Mouse (Mus musculus) cerebellum, postnatal 36 days (tissue): ENCODE data around the gene Tmem164.
"Not testable (repeated sequence)": the region's sequence is repeated elsewhere in the genome, so short reads cannot be mapped to it uniquely, and the experiment has no call there.

Experiments
- DNase-seq, 2 experiments: peaks; one replicate each; pipeline ENCODE4 v3.0.0; 2021 to 2022; ENCODE audit warnings: mixed read lengths in 2 of 2

Tmem164 gene

DNA sequence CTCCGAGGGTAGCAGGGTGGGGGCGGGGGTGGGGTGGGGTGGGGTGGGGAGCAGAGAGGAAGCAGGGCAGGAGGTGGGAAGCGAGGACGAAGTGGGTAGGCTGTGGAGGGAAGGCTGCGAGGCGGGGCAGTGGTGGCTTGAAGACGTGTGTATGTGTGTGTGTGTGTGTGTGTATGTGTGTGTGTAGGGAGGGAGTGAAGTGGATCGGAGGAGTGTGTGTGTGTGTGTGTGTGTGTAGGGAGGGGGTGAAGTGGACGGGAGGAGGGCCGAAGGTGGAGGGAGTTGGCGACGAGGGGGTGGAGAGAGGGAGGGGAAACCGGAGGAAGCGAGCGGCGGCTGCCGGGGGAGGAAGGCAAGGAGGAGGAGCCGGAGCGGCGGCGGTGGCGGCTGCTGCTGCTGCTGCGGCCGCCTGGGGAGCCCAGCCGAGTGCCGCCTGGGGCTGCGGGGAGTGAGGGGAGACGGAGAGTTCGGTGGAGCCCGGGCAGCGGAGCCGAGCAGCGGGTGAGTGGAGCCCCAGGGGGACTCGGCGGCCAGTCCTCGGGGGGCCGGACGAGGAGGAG lies at the start of gene Tmem164:
Gene Tmem164 (plus strand): TSS at position 351 of the 560 bp plus-strand sequence.
- peak; percentile 52 to 68 for DNase-seq

DNA sequence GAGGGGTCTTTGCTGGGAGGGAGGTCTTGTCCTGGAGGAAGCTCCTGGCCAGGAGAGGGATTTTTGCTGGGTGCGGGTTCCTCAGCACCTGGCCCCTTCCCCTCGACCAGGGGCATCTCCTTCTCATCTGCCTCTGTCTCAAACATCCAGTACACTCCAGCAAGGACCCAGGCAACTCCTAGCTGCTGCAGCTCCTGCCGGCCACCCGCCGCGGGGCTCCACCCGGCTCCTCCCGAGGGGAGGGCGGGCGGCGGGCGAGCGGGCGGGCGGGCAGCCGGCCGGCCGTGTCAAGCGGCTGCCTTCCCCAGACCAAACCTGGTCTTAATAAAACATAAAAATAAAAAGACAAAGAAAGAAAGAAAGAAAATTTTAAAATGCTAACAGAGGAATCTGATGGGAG lies 48.2 kb upstream of the Tmem164 start:
- DNase-seq, result not testable (repeated sequence)

DNA sequence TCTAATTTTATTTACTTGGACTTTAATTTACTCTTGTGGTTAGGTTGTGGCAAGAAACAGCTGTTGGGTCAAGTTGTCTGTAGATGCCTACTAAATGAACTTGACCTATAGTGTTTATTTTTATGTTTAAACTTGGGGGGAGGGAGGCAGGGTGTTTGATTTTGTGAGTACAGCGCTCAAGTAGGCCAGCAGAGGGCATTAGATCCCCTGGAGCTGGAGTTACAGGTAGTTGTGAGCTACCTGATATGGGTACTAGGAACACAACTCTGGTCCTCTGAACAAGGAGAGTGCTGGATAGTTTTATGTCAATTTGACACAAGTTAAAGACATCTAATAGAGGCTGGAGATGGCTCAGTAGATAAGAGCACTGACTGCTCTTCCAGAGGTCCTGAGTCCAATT lies 34.0 kb upstream of the Tmem164 start:
- DNase-seq, result no peak

DNA sequence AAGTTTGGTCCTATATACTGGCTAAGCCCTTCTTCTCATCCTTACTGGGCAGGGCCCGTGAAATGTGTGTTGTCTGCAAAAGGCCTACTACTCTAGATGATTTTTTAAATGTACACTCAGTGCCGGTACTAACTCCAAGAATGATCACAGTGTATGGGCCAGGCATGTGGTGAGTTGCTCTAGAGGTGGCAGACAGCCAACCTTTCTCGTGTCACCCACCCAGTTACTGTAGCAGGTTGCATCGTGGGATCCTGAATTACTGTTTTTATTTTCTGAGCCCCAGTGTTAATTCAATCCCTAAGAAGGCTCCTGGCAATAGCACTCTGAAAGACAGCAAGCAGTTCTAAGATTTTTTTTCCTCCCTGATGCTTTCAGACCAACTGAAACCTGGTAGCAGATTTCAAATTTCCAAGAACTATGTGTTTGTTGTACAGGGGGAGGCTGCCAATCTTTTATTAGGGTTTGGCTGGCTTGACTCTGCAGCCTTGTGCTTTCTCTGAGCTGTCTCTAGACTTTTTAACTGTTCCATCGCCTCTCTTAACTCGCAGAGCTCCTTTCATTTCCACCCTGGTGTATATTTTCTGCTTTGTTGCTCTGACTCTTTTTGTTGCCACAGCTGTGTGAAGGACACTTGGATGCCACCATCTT lies 31.0 kb upstream of the Tmem164 start:
- no peak for DNase-seq

DNA sequence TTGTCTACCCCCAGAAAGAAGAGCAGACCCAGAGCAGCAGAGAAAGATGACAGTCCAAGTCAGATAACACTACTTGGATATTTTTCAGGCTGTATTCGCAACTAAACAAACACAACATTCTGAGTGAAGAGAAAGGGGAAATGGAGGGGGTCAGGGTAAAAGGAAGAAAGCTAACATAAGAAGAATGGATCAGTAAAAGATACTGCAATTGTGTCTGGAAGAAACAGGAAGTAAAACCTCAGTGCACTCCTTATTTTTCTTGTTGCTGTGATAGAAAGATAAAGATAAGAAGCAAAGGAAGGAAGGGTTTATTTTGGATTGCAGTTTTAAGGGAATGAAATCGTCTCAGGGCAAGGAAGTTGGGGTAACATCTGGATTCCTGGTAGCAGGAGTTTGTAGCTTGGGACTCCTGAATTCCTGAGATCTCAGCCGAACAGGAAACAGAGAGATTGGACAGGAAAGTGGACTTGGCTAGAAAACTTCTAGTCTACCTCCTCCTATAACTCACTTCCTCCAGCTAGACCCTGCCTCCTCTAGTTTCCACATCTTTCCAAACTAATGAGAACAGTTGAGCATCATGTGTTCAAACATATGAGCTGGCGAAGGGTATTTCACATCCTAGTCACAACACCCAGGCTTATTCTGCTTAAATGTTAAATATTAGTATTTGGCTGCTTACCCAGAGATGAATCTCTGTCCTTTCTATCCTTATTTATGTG lies 16.3 kb upstream of the Tmem164 start:
- DNase-seq, result no peak

DNA sequence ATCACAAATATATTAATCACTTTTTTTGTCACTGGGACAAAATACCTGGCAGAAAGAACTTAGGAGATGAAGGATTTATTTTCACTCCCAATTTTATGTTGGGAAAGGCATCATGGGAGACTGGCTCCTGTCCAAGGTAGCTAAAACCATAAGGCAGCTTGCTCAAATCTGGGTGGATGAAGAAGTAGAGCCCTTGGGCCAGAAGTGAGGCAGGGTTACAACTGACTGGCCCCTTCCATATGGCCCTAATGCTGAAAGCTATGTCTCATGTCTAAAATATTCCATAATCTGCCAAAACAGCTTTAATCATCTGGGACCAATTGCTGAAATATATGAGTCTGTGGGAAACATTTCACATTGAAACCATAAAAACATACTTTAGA lies 15.8 kb upstream of the Tmem164 start:
- no peak for DNase-seq

DNA sequence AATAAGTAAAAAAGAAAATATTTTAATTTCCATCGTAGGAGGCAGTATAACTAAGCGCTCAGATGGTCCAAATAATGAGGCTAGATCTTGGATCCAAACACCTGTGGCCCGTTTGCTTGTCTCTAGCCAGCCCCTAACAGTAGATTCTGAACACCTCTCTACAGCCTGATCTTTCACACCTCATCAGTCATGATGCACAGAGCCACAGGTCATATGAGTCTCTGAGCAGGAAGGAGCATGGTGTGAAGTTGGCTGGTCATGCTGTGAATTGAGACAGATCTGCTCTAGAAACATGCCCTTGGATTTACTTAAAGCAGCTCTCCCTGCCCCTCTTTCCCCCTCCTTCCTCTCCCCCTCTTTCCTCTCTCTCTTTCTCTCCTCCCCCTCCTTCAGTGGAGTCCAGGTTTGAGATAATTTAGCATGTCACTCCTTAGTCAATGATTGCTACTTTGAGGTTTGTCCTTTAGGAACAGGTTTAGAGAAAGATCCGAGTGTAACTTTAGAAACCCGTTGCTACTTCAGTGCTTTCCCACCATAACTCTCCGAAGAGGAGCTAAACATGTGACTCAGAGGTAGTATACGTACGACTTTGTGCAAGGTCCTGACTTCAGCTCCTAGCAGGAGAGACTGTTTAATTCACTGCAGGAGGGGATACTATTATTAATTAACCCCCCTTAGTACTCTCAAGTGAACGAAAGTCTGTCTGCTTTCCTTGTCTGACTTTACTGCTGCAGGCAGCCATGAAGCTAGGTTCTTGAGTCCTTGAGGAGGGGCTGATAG lies 11.7 kb upstream of the Tmem164 start:
- no peak for DNase-seq

DNA sequence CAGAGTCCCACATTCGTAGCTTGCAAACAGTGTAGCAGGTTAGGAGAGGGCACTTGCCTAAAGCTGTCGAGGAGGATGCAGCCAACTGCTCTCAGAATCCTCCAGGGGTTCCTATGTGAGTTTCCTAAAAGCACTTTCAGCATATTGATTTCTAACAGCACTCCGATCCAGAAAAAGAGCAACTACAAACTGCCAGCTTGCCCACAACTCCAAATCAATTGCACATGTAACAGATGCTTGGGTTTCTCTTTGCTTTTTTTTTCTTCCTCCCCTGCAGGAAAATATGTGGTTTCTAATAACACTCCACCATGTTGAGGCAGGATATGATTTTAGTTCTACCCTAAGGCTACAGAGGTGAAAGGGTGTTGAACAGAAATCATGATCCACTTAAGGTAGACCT lies 11.1 kb upstream of the Tmem164 start:
- no peak for DNase-seq

DNA sequence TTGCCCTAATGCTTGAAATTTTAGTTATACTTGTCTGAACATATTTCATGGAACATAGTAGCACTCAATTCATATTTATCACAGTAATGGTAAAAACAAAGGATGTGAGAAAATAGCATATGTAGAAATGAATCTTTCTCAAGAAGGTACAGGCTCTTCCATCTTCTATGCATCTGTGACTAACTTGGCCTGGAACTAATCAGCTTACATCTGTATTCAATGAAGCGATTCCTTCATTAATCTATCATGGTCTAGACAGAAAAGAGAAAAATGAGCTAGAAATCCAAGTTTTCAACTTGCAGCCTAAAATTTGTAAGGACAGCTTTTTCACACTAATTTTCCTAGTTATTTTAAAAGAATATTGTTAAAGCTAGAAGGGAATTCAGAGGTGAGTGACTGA lies 10.1 kb upstream of the Tmem164 start:
- no peak for DNase-seq

DNA sequence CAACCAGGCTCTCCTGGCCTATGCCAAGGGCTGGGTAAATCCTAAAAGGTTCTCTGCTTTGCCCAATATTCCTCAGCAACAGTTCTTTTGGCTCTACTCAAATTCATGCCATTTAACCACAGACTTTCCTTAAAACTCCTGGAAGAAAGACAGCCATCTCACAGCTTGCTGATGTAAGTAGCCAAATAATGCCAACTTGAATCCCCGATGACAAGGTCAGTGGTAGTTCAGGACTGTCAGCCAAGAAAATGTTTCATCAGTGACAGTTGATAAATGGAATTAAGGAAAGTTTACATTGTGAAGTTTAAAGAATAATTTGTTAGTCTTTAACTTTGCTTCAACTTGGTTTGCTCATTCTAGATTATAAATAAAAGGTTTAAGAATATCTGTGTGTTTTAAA lies 8.5 kb upstream of the Tmem164 start:
- DNase-seq, result no peak

DNA sequence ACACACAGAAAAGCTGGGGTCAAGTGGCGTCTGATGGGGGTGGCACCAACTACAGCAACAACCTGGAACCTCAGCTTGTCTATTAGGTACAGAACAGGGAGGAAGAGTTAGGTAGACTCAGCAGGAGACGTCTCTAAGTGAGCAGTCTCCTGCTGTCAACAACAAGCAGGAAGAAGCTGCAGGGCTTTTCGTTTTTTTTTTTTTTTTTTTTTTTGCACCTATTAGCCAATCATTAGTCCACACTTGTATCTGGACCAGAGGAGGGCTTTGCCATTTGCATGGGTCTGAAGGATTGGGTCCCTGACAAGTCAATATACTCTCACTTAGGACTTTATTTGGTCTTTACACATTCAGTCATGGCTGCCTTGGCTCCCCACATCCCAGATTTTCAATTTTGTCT lies 4.0 kb upstream of the Tmem164 start:
- no peak for DNase-seq

DNA sequence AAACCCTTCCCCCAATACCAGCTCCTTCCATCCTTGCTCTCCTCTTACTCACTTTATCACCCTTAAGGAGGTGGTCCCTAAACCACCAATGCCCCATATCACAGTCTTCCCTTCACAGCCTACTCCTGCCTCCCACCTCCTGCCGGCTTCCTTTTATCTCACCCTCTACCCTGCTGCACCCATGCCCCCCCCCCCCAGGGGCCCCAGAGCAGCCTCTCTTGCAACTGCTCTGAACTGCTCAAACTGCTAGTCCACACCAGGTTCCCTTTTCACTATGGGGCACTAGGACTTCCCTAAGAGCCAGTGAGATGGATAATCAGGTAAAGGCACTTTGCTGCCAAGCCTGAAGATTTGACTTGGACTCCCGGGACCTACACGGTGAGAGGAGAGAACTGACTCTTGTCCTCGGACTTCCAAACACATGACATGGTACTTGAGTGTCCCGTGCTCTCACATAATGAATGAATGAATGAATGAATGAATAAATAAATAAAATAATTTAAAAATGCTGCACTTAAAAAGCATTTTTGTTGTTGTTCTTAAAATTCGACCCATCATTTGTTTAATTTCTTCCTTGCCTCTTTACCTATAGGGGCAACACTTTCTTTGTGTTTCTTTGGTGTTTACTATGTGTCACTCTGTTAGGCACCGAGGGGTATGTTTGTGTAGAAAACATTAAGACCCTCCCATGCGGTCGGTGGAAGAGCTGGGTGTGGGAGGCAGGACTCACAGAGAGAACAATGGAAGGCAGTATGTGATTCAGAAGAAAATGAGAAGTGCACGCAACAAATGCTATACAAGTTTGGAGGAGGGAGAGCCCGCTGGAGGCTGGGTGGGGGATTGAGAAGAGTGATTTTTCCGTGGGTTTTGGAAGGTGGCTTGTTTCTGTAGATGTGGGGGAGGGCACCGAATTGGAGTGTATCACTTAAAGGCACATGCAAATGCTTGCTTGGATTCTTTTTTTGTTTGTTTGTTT lies 2.4 kb upstream of the Tmem164 start:
- no peak for DNase-seq

DNA sequence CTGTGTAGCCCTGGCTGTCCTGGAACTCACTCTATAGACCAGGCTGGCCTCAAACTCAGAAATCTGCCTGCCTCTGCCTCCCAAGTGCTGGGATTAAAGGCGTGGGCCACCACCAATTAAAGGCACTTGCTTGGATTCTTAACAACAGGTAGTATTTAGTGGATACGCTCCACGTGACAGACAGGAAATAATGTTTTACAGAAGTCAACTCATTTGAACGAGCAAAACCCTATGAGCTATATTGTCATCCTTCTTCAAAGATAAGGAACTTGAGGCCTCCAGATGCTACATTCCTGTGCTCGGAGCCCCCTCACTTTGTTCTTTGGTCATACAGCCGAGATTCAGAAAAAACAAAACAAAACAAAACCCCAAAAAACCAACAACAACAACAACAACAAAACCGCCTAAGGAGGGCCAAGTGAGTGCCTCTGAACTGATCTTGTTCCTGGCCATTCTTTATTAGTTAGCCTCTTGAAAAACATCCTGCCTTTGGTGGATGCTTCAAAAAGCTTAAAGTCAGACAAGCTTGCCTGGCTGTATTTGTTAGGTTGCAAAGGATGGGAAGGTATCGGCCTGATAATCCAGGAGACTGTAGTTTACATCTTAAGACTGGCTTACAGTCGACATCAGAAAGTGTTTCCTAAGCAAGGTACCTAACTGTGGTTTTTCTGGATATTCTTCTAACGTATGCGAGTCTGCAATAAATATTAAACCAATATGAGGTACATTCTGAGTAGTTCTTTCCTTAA lies 1.5 kb upstream of the Tmem164 start:
- no peak for DNase-seq

DNA sequence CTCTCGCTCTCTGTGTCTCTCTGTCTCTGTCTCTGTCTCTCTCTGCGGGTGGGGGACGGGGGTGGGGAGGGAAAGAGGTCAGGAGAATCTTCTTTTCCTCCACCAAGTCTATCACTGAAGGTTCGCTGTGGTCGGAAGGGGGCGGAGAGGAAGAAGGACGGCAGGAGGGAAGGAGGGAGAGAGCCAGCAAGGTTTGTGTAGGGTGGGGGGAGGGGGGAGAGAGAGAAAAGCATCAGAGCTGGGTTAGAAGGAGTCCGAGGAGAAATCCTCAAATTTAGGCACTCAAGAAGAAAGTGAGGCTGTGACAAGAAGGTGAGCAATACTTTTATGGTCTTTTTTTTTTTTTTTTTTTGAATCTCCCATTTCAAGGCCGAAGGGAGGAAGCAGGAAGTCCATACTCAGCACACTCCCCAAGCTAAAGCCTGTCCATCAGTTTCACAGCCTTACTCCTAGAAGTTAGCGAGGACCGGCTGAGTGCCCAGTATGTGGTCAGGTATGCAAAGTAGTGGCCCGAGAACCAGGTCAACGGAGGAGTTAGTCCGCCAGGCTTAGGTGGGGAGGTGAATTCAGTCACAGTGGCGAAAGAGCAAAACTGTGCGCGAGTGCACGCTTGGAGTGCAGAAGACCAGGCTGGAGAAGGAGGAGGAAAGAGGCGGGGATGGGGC lies 683 bp upstream of the Tmem164 start:
- DNase-seq, result peak; percentile 30 to 39

DNA sequence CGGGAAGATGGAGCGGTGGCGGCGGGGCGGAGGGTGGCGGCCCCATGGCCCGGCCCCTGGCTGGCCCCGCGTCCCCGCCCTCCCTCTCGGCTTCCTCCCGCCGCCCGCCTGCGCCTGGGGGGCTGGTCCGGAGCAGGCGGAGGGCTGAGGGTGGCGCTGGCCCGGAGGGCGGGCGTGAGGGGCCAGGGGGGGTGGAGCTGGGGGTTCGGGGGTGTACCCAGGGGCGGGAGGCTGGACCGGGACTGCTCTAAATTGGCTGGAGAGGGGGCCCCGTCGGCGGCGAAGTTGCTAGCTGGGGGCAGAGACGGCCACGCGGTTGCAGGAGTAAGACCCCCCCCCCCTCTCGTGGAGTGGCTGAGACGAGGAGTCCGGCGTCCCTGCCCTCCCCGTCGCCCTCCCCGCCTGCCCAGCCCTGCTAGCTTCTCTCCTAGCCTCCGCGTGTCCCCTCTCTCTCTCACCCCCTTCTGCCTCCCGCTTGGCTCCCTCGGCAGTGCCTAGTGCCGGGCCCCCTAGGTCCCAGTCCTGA lies 473 bp downstream of the Tmem164 start:
- peak in 1 of 2 experiments; percentile 33 for DNase-seq

DNA sequence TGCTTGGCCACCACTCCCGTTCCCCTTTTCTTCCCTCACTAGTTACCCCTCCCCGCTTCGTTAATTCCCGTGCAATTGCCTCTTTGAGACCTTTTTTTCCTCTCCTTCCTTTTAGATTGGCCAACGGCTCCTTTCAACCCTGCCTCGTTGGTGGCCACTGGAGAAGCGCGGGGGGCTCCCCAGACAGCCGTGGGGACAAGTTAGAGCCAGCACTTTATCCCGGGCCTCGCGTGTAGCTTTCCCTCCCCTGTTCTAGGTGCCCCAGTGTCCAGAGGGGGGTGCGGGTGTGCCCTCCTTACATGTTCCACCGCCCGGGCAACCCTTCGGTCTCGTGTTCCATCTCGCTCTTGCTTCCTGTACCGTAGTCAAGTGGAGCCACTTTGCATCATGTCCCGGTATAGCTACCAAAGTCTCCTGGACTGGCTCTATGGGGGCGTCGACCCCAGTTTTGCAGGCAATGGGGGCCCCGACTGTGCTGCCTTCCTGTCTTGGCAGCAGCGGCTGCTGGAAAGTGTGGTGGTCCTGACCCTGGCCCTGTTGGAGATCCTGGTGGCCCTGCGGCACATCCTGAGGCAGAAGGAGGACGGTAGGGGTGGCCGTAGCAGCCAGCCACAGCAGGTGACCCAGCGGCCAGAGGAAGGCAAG lies 1.1 kb downstream of the Tmem164 start:
- peak; percentile 14 to 21 for DNase-seq

DNA sequence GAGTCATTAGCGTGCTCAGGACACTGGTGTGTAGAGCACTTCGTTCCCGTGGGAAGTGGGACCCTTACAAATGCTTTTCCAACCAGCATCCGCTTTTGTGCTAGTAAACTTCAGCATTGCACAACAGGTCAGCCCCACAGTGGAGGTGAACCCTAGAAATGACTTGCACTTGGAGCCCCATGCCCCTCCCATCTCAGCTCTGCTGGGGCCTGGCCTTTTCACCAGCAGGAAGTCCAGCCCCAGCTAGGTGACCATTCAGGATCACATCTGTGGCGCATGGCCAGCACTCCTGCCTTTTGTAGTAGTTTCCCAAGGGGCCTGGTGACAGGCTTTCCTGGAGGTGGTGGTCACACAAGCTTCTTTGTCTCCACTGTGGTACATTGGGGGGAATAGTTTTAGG lies 1.8 kb downstream of the Tmem164 start:
- no peak for DNase-seq

DNA sequence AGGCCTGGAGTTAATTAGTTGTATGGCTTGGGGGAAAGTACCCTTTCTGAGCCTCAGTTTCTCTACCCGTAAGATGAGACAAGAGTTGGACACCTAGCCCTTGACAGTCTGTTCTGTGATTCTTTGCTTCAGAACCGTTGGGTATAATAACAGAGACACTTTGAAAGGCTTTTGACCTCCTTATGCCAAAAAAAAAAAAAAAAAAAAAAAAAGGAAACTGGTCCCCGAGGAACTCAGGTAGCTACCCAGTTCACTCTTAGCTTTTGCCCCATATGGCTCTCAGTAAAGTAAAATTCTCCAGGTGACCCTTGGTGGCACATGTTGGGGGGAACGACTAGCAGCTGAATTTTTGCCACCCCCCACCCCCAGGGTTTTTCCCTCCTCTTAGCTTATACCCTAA lies 3.5 kb downstream of the Tmem164 start:
- no peak for DNase-seq

DNA sequence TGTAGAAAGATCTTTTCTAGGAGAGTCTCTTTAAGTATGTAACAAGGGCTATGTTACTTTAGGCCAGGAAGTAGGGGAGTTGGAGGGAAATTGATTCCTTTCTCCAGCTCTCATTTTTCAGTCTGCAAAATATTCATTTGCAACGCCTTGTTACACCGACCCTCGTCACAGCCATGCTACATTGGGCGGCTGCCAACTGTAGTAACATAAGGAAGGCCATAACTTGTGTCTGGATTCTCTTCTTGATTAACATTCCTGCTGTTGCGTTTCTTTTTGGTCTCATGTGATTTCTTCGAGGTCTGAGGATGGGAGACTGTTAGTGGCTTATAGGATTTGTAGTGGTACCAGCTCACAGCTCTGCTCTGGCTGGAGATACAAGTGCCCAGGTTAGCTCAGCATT lies 4.5 kb downstream of the Tmem164 start:
- DNase-seq, result no peak

DNA sequence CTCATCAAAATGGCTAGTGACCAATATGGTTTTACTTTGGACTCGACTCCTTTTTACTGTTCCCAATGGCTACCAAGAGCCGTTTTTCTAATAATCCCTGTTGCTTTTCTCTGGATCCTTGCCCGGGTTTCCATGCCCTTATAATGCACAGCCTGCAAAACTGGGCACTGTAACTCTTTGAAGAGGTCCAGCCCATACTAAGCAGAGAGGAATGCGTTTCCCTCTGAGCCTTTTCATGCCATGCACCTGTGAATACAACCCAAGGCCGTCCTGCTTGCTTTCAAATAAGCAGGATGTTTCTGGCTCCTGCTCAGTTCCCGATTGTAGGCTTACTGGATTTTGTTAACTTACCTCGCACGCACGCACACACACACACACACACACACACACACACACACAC lies 7.3 kb downstream of the Tmem164 start:
- no peak for DNase-seq
